Mouse (Mus musculus): ENCODE data around the gene Prrt1.

Prrt1 gene

DNA sequence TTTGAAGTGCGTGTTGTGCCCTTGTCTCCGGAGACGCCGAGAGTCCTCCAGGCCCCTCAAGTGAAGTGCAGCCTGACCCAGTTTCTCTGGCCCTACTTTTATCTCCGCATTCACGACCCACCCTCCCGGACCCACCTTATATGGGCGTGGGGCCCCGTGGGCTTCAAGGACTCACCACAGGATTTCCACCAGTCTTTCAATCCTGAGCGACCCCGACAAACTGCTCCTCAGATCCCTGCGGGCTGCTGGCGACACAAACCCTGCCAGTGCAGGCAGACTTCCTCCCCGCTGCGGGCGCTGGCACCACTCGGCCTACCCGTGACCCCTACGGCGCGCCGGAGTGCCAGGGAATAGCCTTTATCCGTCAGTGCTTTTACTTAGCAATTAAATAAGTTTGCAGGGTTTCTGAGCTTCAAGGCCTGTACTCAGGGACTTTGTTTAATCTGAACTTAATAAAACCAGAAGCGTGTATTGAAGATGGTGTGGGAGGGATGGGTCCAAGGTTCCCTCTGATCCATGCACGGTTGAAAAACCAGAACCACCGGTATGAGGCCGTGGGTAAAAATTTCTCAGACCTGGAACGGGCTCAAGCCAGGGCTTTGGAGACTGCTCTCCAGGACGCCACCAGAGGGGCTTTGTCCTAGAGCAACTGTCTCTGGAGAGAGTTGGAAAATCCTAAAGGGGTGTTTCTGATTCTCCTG lies 1.2 kb upstream of the Prrt1 start, which contains the start of gene Ppt2:
Gene Ppt2, minus strand, starts transcription at position 568 of the 701 bp plus-strand sequence.
- DNase-seq (ENCODE audit: low spot score in 2 of 2) = no peak

- DNase-seq (ENCODE audit: low spot score in 2 of 2) = no peak
Measured at GRCm38 (mm10) chr17:34628644-34628967, 727 bp upstream of the Prrt1 start.

- DNase-seq (ENCODE audit: low spot score in 2 of 2) = no peak
Measured at GRCm38 (mm10) chr17:34629796-34630603, 667 bp downstream of the Prrt1 start.

- no peak for DNase-seq (ENCODE audit: low spot score in 2 of 2)
Measured at GRCm38 (mm10) chr17:34630761-34631301, 1.5 kb downstream of the Prrt1 start.

GRCm38 (mm10) chr17:34631647-34632046 lies 2.3 kb downstream of the Prrt1 start:
- no peak for DNase-seq (ENCODE audit: low spot score in 2 of 2)

- peak; percentile 89 to 90 for DNase-seq (ENCODE audit: low spot score in 2 of 2)
Measured at GRCm38 (mm10) chr17:34632261-34632691, 2.9 kb downstream of the Prrt1 start.

DNA sequence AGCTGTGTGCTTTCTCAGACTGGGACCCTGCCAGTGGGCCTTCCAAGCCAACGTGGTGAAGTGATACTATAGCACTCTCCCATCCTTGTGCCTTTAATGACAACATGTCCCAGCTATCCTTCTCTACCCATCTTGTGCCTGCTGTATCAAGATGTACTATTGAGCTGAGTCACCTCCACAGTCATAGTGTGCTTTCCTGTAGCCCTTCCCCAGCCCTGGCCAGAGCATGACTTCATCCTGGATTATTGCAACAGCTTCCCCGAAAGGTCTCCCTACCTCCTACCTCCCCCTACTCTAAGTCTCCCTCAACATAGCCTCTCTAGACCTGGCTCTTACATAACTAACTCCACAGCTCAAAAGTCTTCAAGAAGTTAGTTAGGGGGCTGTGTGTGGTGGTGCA lies 6.3 kb downstream of the Prrt1 start:
- no peak for DNase-seq (ENCODE audit: low spot score in 2 of 2)

DNA sequence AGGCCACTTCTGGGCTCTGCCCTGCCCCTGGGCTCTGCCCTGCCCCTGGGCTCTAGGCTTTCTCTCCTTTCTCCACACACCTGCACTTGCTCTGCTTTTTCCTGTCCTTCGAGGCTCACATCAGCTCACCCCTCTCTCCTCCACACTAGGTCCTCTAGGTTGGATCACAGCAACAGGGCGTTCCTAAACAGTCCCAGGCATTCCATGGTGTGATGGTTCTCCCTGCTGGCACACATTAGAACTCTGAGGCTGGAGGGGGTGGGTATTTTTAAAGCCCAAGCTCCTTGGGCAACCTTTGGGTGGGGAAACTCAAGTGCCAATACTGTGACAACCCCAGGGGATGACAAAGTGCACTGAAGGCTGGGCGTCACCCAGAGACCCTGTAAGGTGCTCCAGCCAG lies 8.1 kb downstream of the Prrt1 start:
- no peak for DNase-seq (ENCODE audit: low spot score in 2 of 2)

GRCm38 (mm10) chr17:34639461-34640255 lies 10.3 kb downstream of the Prrt1 start:
- no peak for DNase-seq (ENCODE audit: low spot score in 2 of 2)

- DNase-seq (ENCODE audit: low spot score in 2 of 2) = no peak
Measured at GRCm38 (mm10) chr17:34640778-34641601, 11.7 kb downstream of the Prrt1 start.

GRCm38 (mm10) chr17:34641945-34642344 lies 12.6 kb downstream of the Prrt1 start:
- DNase-seq (ENCODE audit: low spot score in 2 of 2) = no peak

- DNase-seq (ENCODE audit: low spot score in 2 of 2) = no peak
Measured at GRCm38 (mm10) chr17:34643379-34643778, 14.0 kb downstream of the Prrt1 start.

DNA sequence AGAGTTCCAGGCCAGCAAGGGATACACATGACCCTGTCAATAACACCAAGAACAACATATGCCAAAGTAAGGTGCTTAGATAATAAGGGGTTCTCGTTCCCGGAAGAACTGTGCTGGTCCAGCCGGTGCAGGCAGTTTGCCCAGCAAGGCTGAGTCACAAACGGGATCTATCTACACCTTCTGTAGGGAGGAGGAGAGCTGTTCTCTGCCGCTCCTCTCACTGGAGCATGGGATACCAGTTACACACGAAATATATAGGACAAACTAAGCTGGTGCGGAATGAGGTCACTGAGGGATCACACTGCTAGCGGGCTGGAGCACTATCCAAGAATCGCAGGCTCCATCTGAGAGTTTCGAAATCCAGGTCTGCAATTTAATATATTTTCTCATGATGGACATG lies 14.6 kb downstream of the Prrt1 start:
- no peak for DNase-seq (ENCODE audit: low spot score in 2 of 2)

- DNase-seq (ENCODE audit: low spot score in 2 of 2) = peak; percentile 95 to 99
Measured at GRCm38 (mm10) chr17:34644608-34645007, 15.3 kb downstream of the Prrt1 start, which contains the start of gene Fkbpl. Fkbpl (plus strand) TSS chr17:34644764.

DNA sequence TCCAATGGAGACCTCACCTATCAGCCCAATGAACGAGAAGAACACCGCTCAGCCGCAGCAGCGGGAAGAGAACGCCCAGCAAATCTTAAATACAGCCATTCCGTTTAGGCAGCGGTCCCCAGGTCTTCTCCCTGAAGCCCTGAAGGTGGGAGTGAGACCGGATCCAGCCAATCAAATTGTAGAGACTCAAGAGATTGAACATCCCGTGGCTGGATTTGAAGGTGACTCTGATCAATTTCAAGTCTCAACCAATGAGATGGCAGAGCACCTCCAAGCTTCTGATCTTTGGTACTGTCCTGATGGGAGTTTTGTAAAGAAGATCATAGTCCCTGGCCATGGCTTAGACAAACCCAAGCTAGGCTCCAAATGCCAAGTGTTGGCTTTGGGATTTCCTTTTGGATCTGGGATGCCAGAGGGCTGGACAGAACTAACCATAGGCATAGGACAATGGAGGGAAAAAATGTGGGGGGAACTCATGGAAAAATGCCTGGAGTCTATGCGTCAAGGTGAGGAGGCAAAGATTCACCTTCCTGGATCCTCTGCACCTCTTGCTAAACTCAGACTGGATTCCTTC lies 16.0 kb downstream of the Prrt1 start:
- no peak for DNase-seq (ENCODE audit: low spot score in 2 of 2)

GRCm38 (mm10) chr17:34645831-34646511 lies 16.6 kb downstream of the Prrt1 start:
- no peak for DNase-seq (ENCODE audit: low spot score in 2 of 2)

- DNase-seq (ENCODE audit: low spot score in 2 of 2) = peak; percentile 97 to 98
Measured at GRCm38 (mm10) chr17:34646906-34647787, 17.8 kb downstream of the Prrt1 start, which contains the start of gene Atf6b. Atf6b (plus strand) TSS chr17:34647146.

GRCm38 (mm10) chr17:34648141-34648890 lies 19.0 kb downstream of the Prrt1 start:
- DNase-seq (ENCODE audit: low spot score in 2 of 2) = no peak
